35 mouse cellular contexts compared by ENCODE assay signal in the genomic region with DNA sequence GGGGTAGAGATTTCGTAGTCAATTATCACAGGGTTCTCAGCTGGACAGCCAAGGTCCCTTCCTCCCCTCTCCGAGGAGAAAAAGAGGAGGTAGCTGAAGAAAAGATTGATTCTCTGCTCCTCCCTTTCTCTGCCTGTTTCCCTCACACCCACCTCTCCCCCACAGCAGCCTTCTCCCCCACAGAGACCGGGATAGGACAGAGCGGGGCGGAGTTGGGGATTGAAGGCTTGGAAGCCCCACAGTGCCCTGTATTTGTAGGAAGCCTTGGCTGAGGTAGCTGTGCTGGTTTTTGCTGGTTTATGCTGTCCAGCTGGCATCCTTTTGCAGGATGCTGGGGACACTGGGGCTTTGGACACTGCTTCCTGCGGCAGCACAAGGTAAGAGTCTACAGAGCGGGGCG. TPM values are rescaled to one million over a fixed set of nuclear protein-coding genes. Genes with fewer than 3 reads are reported as not detected.
DNase-seq lines count a peak whose midpoint lies in the region; ATAC-seq and TF ChIP-seq lines count a peak whose summit lies in the region.
"Had no signal": no experiment of that assay in that cellular context is flagged by ENCODE, and none has a peak within 500 bp of the region (broad histone marks: within the 10 kb centered on the region; RNA-seq: fewer than 3 reads in every experiment).

A gene (plus strand): TSS at position 222 of the 400 bp plus-strand sequence.

- no peak for DNase-seq in gastrocnemius, adult 18-20 months (ENCODE audit: low spot score)
- no peak for DNase-seq in gastrocnemius, adult 2 months
- peak; percentile 29 for DNase-seq in kidney, postnatal 0 days (ENCODE audit: low spot score)
- no peak for DNase-seq in kidney, adult 8-10 months
- DNase-seq in neural tube, embryonic 11.5 days (ENCODE audit: low spot score), result no peak
- no peak for DNase-seq in neural tube, embryonic 10.5 days (ENCODE audit: extremely low spot score, low spot score)
- DNase-seq in testis, postnatal 10 days (ENCODE audit: low spot score), result peak; percentile 75
- DNase-seq in forebrain, embryonic 14.5 days (ENCODE audit: low spot score), result no peak
- DNase-seq: adrenal gland, postnatal 10 days; cerebellum, adult 8-10 months; cerebellum, postnatal 25 days; gastrocnemius, postnatal 25 days; heart, adult 2 months; heart, postnatal 14 days; kidney, adult 18-20 months; kidney, postnatal 10 days; layer of hippocampus, adult 9-11 months; liver; lung, postnatal 14 days; right cerebral cortex, adult 18-20 months; spleen, adult 18-20 months; thymus, postnatal 4 days had no signal

- no peak within 1 kb of the TSS for H3K4me2 ChIP-seq in kidney, postnatal 0 days (ENCODE audit: low read length)
- H3K4me2 ChIP-seq in neural tube, embryonic 11.5 days (ENCODE audit: low read depth), result no peak within 1 kb of the TSS
- H3K4me2 ChIP-seq in forebrain, embryonic 14.5 days (ENCODE audit: low read length), result no peak within 1 kb of the TSS
- H3K4me2 ChIP-seq: forebrain, embryonic 13.5 days; heart, embryonic 13.5 days; midbrain, embryonic 11.5 days; neural tube, embryonic 13.5 days had no signal

- no peak within 1 kb of the TSS for H3K27ac ChIP-seq in gastrocnemius, adult 2 months
- no peak within 1 kb of the TSS for H3K27ac ChIP-seq in kidney, postnatal 0 days
- H3K27ac ChIP-seq in neural tube, embryonic 11.5 days (ENCODE audit: low read depth, low read length), result no peak within 1 kb of the TSS
- no peak within 1 kb of the TSS for H3K27ac ChIP-seq in forebrain, embryonic 14.5 days (ENCODE audit: low read depth, low read length)
- H3K27ac ChIP-seq: forebrain, embryonic 13.5 days; heart, adult 2 months; heart, embryonic 13.5 days; liver, embryonic 14.5 days; neural tube, embryonic 13.5 days had no signal

- H3K4me3 ChIP-seq in gastrocnemius, adult 2 months, result no peak within 1 kb of the TSS
- no peak within 1 kb of the TSS for H3K4me3 ChIP-seq in kidney, postnatal 0 days (replicated peaks; ENCODE audit: low read depth, low read length)
- no peak within 1 kb of the TSS for H3K4me3 ChIP-seq in neural tube, embryonic 11.5 days (ENCODE audit: low read depth, low read length)
- no peak within 1 kb of the TSS for H3K4me3 ChIP-seq in forebrain, embryonic 14.5 days (ENCODE audit: low read depth, low read length)
- H3K4me3 ChIP-seq: forebrain, embryonic 13.5 days; heart, adult 2 months; heart, embryonic 13.5 days; neural tube, embryonic 13.5 days had no signal

- no peaks in the 10 kb centered on the region for H3K36me3 ChIP-seq in kidney, postnatal 0 days (ENCODE audit: insufficient read depth, low read length)
- no peaks in the 10 kb centered on the region for H3K36me3 ChIP-seq in neural tube, embryonic 11.5 days (ENCODE audit: control insufficient read depth, insufficient read depth, low read length)
- no peaks in the 10 kb centered on the region for H3K36me3 ChIP-seq in forebrain, embryonic 14.5 days (ENCODE audit: control insufficient read depth, insufficient read depth, low read length)
- H3K36me3 ChIP-seq: G1E; heart, embryonic 13.5 days; neural tube, embryonic 13.5 days had no signal

- H3K9ac ChIP-seq in kidney, postnatal 0 days (ENCODE audit: low read depth, low read length), result no peak within 1 kb of the TSS
- 0 out of 2 replicates have a peak within 1 kb of the TSS, but pooled peaks have one; percentile 2 for H3K9ac ChIP-seq in neural tube, embryonic 11.5 days (ENCODE audit: low read length)
- H3K9ac ChIP-seq in forebrain, embryonic 14.5 days (ENCODE audit: low read length), result no peak within 1 kb of the TSS
- H3K9ac ChIP-seq: forebrain, embryonic 13.5 days; heart, embryonic 13.5 days; liver, embryonic 14.5 days; neural tube, embryonic 13.5 days had no signal

- no peaks in the 10 kb centered on the region for H3K27me3 ChIP-seq in kidney, postnatal 0 days (ENCODE audit: insufficient read depth, low read length)
- no peaks in the 10 kb centered on the region for H3K27me3 ChIP-seq in neural tube, embryonic 11.5 days (ENCODE audit: control insufficient read depth, insufficient read depth, low read length)
- no peaks in the 10 kb centered on the region for H3K27me3 ChIP-seq in forebrain, embryonic 14.5 days (replicated peaks; ENCODE audit: control insufficient read depth, insufficient read depth, low read length)
- H3K27me3 ChIP-seq: forebrain, embryonic 13.5 days; heart, embryonic 13.5 days; neural tube, embryonic 13.5 days; Patski had no signal

- no peaks in the 10 kb centered on the region for H3K9me3 ChIP-seq in kidney, postnatal 0 days (replicated peaks; ENCODE audit: low read length)
- H3K9me3 ChIP-seq in neural tube, embryonic 11.5 days (ENCODE audit: control insufficient read depth, low read length), result no peaks in the 10 kb centered on the region
- H3K9me3 ChIP-seq in forebrain, embryonic 14.5 days (replicated peaks; ENCODE audit: control insufficient read depth, low read length), result no peaks in the 10 kb centered on the region
- H3K9me3 ChIP-seq: forebrain, embryonic 13.5 days; G1E; heart, embryonic 13.5 days; neural tube, embryonic 13.5 days had no signal

- no peaks in the 10 kb centered on the region for H3K4me1 ChIP-seq in kidney, postnatal 0 days (replicated peaks; ENCODE audit: insufficient read depth, low read length)
- no peaks in the 10 kb centered on the region for H3K4me1 ChIP-seq in neural tube, embryonic 11.5 days (ENCODE audit: control insufficient read depth, insufficient read depth, low read length)
- no peaks in the 10 kb centered on the region for H3K4me1 ChIP-seq in forebrain, embryonic 14.5 days (ENCODE audit: control insufficient read depth, insufficient read depth, low read length)
- H3K4me1 ChIP-seq: forebrain, embryonic 13.5 days; neural tube, embryonic 13.5 days had no signal

- WGBS in kidney, postnatal 0 days, result 51% methylated on average over 8 of the region's 8 CpGs
- WGBS in neural tube, embryonic 11.5 days, result 64% methylated on average over 8 of the region's 8 CpGs
- WGBS in forebrain, embryonic 14.5 days, result 67% methylated on average over 8 of the region's 8 CpGs

- TF ChIP-seq CTCF in gastrocnemius, adult 2 months (IDR thresholded peaks at IDR 0.05), result no peak
- TF ChIP-seq CTCF in kidney, postnatal 0 days (IDR thresholded peaks at IDR 0.05; ENCODE audit: low read depth), result no peak

- intact Hi-C loops in gastrocnemius, adult 2 months (cut with DNase I), result no loop called here

- no peak for ATAC-seq in kidney, postnatal 0 days (replicated peaks; ENCODE audit: low FRiP score, low read depth)
- no peak for ATAC-seq in neural tube, embryonic 11.5 days (ENCODE audit: insufficient read depth, low FRiP score, low TSS enrichment)
- ATAC-seq in forebrain, embryonic 14.5 days, result no peak
- ATAC-seq: forebrain, embryonic 13.5 days; hindbrain, embryonic 16.5 days; midbrain, embryonic 16.5 days; Patski had no signal

RNA-seq across cellular contexts. Expression of the gene that starts here (rescaled TPM):
- total RNA-seq in gastrocnemius, adult 18-20 months (2021), result 10 to 100 TPM; 11.1 to 17.7 TPM
- total RNA-seq in gastrocnemius, adult 2 months (2021), result 1 to 10 TPM; 7.2 to 9.5 TPM
- polyA plus RNA-seq in kidney, postnatal 0 days (2015; fragmentation: Nextera tagmentation; extraction: Ambion mirVana), result 0.46 and 0.80 TPM in 2 replicates
- 0.53 TPM in 1 of 2 replicates, not detected in the other for polyA plus RNA-seq in neural tube, embryonic 11.5 days (2014; fragmentation: Nextera tagmentation; extraction: Ambion mirVana)
- polyA plus RNA-seq in forebrain, embryonic 14.5 days (2014; fragmentation: Nextera tagmentation; extraction: Ambion mirVana), result 0.11 and 0.25 TPM in 2 replicates
- total RNA-seq: CH12.LX; G1E; megakaryocyte, adult 5-6 weeks had no signal
- polyA plus RNA-seq: embryonic facial prominence, embryonic 11.5 days; G1E; limb, embryonic 11.5 days; Patski had no signal

Comparison
In these comparisons a context has a peak if more than half of its experiments do, and no peak if none do; other contexts are left out.
1. Peak in DNase-seq in kidney, postnatal 0 days; RNA of the gene not detected or under 1 TPM.